Mouse (Mus musculus): ENCODE results near the gene Kctd20.
"Not testable (repeated sequence)": the region's sequence is repeated elsewhere in the genome, so short reads cannot be mapped to it uniquely, and the experiment has no call there.

Gene Kctd20

DNA sequence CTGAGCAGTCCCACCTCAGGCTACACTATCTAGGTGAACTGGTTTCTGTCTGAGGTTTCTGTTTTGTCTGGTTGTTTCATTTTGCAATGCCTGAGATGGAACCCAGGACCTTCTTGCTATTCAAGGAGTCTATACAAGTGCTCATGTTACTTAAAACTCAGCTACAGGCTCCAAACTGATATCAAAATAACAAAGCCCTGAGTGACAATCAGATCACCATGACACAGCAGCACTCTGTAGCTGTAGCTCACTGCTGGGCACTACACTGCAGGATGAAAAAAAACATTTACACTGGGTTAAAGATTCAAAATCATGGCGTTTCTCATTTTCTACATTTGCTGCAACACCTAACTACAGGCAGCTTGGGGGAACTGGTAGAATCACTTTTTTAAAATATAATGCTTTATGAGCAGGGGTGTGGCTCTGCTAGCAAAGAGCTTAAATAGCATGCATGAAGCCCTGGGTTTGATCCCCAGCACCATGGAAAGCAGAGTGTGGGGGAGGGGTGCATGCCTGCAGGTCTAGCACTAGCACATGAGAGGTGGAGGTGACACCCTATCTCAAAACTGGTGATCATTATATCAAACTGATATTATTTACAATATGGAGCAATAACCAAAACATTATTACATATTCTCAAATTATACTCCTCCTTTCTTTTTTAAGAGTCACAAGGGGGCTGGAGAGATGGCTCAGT, 33.1 kb downstream of the Kctd20 start:
- DNase-seq (ENCODE audit: low spot score in 2 of 2): no peak

DNA sequence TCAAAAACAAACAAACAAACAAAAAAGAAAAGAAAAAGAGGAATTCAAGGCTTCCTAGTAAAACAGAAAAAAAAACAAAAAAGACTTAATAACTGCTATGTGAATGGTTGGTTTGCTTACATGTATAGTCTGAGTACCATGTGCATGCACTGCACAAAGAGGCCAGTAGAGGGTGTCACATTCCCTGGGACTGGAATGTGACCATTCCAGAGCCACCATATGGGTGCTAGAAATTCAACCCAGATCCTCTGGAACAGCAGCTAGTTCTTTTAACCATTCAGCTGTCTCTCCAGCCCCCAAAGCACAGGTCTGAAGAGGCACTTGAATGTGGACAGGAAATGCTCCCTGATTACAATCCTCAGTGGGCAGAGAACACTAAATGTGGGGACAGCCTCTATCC, 35.1 kb downstream of the Kctd20 start:
- DNase-seq (ENCODE audit: low spot score in 2 of 2): peak in 1 of 2 experiments; percentile 28

DNA sequence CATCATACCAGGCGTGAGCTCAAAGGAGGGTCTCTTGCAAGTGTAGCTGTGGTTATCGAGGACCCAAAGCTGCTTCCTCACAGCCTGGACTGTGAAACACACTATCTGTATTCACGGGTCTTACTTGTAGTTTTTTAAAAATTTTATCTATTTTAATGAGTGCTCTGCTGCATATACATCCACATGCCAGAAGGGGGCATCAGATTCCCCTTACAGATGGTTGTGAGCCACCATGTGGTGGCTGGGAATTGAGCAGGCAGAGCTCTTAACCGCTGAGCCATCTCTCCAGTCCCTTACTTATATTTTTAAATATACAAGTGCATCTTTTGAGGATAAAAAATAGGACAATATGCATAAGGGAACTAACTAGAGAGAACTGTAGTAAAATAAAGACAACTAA, 36.0 kb downstream of the Kctd20 start:
- DNase-seq (ENCODE audit: low spot score in 2 of 2): peak in 1 of 2 experiments; percentile 21

DNA sequence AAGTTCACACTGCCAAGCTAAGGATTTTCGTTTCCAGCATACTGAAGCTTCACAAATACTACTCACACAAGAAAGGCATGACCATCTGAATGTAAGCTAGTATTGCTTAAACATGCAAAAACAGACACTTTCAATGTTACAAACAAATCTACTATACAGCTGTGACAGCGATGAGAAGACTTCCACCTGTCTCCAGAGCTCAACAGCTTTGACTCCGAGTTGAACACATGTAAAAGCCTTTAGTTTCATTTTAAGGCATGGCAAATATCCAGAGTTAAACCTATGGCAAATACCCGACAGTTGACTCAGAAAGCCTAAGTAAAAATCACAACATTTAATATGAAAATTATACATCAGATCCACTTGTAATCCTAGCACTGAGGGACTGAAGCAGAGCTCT, 36.5 kb downstream of the Kctd20 start:
- no peak for DNase-seq (ENCODE audit: low spot score in 2 of 2)

DNA sequence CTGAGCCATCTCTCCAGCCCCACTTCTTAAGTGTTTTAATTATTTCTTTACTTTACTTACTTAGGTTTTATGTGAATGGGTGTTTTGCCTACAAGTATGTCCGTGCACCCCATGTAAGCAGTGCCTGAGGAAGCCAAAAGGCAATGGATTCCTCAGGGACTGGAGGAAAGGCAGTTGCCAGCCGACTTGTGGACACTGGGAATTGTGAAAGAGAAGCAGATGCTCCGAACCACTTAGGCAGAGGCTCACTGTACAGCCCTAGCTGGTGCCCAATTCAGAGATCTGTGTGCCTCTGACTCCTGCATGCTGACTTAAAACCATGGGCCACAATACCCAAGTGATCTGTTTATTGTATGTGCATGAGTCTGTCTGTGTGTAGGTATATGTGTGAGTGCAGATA, 37.2 kb downstream of the Kctd20 start:
- DNase-seq (ENCODE audit: low spot score in 2 of 2): no peak

DNA sequence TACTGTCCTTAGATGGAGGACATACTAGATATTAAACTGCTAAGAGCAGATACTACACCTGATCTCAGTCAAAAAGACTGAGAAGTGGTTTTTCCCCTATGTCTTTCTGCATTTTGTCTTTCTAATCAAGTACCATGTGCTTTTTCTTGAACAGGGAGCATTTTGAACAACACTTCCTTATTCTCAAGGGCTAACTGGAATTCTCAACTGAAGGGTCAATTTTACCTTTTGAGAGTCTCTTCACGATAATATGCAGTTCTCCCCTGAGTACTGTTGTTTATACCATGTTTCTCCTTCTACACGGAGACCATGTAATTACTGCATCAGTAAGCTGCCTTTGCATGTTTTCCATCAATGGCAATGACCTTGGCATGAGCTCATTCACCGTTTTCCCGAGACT, 38.3 kb downstream of the Kctd20 start:
- DNase-seq (ENCODE audit: low spot score in 2 of 2): no peak

DNA sequence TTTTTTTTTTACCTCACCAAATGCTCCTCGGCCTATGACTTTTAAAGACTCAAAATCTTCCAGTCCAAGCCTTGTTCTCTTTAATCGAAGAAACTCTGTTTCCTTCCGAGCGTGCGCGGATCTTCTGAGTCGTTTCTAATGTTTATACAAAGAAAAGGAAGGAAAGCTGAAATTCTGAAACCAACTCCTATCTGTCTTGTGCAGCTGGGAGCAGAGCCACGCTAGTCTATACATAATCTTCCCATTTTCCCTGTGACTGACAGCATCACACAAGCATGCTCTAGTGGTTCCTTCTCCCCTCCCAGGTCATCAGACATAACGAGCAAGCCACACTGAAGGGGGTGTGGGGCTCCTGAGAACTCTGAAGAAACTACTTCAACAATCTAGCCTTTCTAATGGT, 39.5 kb downstream of the Kctd20 start:
- no peak for DNase-seq (ENCODE audit: low spot score in 2 of 2)

DNA sequence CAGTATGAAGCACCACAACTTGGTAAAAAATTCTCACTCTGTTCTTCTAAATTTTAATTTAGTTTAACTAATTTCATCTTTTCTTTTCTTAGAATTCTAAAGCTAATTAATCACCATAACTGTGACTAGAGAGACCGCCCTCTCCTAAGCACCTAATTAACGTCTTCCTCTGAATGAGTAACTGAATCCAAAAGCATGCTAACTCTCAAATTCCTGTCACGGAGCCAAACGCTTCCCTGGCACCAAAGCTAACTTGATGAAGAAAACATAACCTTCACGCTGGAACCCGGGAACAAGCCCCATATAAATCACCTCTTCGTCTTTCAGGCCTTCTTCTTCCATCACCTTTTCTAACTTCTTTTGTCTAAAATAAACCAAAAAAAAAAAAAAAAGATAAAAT, 40.4 kb downstream of the Kctd20 start:
- no peak for DNase-seq (ENCODE audit: low spot score in 2 of 2)

DNA sequence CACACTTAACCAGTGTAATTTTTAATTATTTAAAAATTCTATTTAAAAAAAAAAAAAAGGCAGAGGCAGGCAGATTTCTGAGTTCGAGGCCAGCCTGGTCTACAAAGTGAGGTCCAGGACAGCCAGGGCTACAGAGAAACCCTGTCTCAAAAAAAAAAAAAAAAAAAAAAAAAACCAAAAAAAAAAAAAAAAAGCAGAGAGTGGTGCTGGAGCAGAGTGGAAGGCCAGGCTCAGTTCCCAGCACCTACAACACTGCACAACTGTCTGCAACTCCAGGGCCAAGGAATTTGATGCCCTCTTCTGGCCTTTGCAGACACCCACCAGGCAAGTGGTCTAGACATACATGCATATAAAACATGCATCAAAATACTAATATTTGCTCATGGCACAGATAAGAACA, 41.3 kb downstream of the Kctd20 start:
- DNase-seq (ENCODE audit: low spot score in 2 of 2): not testable (repeated sequence)

DNA sequence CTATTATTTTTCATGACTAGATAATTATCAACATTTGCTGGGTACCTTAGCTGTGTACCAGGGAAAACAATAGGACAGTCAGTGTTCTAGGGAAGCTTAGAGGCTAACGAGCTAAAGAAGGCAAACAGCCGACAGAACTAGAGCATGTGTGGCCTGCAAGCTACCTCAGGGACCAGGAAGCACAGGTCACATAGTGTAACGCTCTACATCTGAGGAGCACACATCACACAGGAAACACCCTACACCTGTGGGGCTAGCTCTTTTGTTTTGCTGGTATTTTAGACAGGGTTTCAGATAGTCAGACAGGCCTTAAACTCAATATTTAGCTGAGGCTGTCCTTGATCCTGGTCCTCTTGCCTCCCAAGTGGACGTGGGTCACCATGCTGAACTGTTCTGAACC, 42.9 kb downstream of the Kctd20 start:
- DNase-seq (ENCODE audit: low spot score in 2 of 2): no peak

DNA sequence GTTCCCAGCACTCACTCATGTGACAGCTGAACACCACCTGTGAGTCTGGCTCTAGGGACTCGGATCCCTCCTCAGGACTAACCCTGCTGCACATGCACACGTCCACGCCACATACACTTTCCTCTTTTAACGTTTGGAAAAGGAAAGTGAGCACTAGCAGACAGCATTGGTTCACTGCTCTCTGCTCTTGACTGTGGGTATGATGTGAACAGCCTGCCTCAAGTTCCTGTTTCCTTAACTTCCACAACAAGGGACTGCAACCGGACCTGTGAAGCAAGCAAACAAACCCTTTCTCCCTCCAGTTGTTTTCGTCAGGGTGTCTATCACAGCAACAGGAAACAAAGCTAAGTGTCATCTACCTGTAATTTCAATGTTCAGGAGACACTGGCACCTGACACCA, 48.7 kb downstream of the Kctd20 start:
- DNase-seq (ENCODE audit: low spot score in 2 of 2): no peak

DNA sequence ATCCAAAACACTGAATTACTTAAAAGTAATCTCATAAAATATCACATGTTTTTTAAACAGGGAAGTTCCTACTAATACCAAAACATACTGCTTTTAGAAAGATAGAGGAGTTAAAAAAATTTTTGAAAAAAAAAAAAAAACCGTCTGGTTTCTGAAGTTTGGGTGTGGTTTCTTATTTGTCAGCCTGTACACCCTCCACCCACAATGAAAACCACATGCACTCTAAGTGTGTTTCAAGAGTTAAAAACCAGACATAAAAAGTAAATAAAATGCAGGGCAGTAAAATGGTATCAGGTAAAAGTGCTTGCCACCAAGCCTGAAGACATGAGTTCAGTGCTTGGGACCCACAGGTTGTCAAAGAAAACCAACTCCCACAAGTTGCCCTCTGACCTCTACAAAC, 52.0 kb downstream of the Kctd20 start:
- no peak for DNase-seq (ENCODE audit: low spot score in 2 of 2)

DNA sequence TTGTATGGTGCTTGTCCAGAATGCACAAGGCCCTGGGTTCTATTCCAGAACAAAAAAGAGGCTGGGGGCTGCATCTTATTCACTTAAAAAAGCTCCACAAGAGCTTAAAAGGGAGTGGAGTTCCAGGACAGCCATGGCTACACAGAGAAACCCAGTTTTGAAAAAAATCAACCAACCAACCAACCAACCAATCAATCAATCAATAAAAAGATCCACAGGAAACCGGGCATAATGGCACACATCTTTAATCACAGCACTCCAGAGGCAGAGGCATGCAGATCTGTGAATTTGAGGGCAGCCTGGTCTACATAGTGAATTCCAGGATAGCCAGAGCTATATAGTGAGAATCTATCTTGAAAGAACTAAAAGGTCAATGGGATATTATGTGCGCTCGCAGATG, 53.3 kb downstream of the Kctd20 start:
- DNase-seq (ENCODE audit: low spot score in 2 of 2): no peak

DNA sequence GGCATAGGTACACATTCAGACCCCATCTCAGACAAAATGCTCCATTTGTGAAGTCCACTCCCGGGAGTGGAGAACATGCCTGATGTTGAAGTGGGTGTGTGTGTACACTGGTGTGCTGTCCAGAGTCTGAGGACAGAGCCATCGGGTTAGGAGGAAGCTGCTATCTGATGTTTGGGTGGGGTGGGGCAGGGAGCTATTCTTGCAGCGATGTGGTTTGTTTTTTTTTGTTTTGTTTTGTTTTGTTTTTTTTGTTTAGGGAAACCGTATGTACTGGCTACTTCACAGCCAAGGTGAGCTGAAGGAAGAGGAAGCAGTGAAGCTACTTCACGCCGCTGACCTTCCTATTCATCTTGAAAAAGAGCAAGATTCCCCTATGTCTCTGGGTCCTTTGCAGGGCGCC, 55.1 kb downstream of the Kctd20 start:
- no peak for DNase-seq (ENCODE audit: low spot score in 2 of 2)

DNA sequence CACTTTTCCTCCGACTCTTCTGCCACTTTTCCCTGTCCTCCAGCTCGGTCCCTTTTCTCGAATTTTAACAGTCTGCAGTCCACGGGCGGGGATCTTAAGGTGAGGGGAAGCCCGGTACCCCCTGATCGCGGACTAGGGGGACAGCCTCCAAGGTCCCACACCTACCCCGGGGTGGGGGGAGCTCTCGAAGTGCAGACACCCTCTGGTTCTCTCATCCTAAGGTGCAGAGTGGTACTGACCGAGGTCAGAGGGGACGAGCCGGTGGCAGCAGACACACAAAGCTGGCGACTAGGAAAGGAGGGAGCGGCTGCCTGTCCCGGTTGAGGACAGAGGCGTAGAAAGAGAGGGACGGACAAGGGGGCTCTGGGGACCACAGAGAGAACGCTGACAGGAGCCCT, 55.5 kb downstream of the Kctd20 start:
- no peak for DNase-seq (ENCODE audit: low spot score in 2 of 2)

DNA sequence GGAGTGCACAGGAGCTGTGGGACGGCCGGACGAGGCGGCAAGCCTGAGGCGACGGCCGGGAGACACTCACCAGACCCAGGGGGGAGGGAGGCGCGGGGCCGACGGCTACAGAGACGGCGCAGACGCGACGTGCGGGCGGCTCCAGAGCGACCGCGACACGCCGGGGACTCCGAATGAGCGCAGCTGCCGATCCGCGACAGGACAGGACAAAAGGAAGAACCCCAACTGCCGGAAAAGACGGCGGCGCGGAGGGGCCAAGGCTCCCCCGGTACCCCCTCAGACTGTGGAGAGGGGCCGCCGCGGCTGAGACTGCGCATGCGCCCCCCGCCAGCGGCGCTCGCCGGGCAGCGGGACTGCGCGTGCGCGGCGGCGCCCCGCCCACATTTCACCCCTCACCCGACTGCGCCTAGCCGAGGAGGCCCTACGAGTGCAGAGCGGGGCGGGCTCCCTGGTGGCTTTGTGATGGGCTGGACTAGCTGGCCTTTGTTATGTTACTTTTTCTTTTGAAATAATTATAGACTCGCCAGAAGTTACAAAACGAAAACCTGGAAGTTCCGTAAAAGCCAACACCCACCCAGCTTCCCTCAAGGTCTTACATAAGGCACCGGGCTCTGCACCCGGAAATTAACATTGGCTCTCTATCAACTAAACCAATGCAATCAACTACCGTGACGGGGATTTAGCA, 56.0 kb downstream of the Kctd20 start, which contains the start of gene Stk38:
Stk38 (minus strand) TSS at position 355 of the 685 bp plus-strand sequence.
- DNase-seq (ENCODE audit: low spot score in 2 of 2): peak; percentile 83 to 93

DNA sequence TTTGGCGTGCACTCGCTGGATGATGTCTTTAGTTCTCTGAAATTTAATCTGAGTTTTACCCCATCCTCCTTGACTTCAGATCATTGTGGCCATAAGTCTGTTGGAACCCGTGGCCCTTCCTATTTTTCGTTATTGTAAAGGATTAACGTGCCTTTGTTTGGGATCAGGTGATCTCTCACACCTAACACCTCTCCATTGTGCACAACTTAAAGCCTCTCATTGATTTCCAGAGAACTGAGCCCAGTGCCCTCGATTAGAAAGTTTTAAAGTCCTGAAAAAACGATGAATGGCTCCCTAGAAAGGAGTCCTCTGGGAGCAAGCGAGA, 56.5 kb downstream of the Kctd20 start:
- no peak for DNase-seq (ENCODE audit: low spot score in 2 of 2)

DNA sequence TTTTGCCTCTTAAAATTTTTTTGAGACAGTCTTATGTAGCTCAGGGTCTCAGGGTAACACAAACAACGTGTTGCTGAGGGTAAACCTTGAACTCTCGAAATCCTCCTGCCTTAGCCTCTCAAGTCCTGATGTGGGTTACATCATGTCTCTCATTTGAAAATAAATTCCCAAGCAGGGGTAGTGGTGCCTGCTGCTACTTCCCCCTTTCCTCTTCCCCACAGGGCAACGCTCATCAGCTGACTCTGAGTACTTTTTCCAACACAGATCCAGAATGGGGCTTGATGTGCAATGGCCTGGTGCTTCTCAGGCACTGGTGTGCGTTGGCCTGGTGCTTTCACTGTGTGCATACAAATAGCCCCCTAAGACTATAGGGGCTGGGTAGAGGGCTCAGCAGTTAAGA, 57.4 kb downstream of the Kctd20 start:
- no peak for DNase-seq (ENCODE audit: low spot score in 2 of 2)

DNA sequence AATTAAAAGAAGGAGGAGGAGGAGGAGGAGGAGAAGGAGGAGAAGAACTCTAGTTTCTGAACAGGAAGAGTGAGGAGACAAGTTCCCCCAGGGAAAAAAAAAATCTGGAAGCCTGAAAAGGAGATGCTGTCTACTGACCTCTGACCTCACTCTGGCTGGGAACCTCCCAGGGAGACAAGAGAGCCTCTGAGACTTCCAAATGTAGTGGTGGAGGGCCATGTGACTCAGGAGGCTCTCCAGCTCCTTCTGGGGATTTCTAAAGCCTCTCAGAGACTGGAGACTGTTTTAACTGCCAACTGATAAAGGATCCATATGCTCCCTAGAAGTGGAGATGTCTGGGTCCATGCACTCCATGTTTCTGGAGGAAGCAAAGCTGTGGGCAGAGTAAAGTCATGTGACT, 62.5 kb downstream of the Kctd20 start:
- DNase-seq (ENCODE audit: low spot score in 2 of 2): no peak

DNA sequence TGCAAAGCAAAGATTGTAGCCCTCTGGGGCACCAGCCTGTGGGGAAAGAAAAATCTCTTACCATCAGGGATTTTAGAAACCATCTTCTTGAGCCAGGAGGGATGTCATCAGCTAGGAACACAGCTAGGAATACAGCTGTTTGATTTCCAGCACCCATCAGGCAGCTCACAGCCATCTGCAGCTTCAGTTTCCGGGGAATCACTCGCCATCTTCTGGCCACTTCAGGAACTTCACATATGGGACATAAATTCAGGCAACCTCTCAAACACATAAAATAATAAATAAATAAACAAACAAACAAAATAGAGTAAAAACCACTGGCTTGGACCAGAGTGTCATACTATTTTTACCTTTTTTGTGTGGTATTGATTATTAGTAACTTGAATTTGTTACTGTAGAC, 63.9 kb downstream of the Kctd20 start:
- DNase-seq (ENCODE audit: low spot score in 2 of 2): peak in 1 of 2 experiments; percentile 36

DNA sequence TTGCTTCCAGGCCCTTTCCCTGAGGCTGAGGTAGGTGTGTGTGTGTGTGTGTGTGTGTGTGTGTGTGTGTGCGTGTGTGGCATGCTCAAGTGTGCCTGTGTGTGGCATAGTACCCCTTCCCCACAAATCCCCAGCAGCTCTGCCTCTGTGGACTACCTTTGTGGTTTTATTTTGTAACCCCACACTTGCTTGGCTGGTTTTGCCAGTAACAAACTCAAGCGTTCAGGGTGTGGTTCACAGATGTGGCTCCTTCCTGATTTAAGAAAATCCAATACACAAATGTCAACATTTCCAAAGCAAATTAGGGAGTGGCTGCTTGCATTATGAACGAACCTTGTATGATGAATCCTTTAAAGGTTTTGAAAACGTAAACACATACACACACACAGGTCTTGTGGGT, 65.0 kb downstream of the Kctd20 start:
- DNase-seq (ENCODE audit: low spot score in 2 of 2): no peak

DNA sequence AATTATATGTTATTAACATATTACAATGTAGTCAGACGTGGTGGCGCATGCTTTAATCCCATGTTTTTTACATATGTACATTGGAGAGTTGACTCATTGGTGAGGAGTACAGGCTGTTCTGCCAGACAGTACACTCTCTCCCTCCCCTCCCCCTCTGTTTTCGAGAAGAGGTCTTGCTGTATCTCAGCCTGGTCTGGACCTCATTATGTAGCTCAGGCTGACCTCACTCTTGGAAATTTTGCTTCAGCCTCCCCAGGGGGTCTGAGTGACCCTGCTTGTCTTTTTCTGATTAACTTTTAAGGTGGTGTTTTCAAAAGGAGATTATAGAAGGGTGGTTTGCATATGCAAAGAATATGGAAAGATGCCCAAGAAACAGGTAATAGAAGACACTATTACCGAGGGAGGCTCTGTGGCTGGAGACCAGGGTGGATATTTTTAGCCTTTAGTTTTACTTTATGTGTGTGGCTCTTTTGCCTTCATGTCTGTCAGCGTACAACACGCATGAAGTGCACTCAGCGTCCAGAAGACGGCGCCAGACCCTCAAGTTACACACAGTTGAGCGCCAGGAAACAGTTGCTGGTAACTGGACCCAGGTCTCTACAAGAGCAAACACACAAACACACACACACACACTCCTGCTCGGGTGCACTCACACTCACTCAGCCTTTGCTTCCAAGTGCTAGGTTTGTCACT, 66.7 kb downstream of the Kctd20 start:
- no peak for DNase-seq (ENCODE audit: low spot score in 2 of 2)
